Mouse (Mus musculus) telencephalon, adult 2 months (tissue): ENCODE measurements around the gene Iqsec1.

Experiments used
- DNase-seq: peaks from one replicate; pipeline ENCODE4 v3.0.0-alpha.2; 2011; ENCODE audit warnings: low read depth, low spot score

Gene Iqsec1

DNA sequence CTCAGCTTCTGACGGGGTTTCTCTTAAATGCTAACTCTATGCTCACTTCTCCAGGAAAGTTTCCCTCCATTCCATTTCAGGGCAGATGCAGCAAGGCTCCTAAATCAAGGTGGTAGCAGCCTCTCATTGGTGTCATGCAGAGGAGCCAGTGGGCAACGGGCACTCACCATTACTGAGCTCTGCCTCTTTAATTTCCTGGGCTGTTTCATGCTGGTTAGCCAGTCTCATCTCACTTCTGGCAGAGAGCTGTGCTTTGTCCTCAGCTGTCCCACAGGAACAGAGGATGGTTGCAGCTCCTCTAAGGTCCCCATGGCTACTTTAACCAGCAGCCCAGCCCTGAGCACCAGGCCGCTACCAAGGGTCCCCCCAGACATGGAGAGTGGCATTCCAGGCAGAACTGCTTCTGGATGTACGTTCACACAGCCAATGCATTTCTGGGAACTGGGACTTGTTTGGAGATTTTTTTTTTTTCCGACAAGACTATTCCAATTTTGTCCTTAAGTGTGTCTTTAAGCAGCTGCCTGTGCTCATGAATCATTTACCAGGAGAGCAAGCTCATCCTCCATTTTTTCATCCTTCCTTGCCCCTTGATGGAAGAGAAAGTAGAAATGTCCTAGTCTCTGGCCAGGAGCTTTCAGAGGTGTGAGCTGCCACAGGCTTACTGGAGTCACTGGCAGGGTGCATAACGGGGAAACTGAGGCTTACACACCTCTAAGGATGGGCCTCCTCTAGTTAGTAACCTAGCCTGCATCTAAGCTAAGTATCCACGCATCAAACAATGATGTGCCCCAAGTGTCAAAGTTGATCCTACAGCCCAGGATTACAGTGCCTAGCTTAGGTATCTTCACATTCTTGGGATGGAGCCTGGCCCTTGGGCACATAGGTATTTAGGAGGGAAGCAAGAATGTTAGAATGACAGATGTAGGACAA is 98.9 kb downstream of the Iqsec1 start:
- DNase-seq = no peak

GRCm38 (mm10) chr6:90887024-90887775 is 101.3 kb downstream of the Iqsec1 start:
- no peak for DNase-seq

DNA sequence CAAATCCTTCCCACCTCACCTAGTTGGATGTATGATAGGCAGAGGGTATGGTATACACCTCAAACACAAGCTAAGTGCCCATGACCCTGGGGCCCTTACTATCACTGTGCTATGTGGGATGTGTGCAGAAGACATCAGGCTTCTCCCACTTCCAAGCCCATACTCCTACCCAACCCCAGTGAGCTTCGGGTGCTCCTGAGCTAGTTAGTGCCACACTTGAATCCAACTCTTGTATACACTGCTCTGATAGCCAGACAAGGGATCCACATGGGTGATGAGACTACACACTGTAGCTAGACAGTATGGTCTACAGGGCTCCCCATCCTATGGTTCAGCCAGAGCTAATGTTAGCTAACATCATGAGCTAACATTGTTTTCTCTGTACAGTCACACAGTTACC is 102.9 kb downstream of the Iqsec1 start:
- no peak for DNase-seq

DNA sequence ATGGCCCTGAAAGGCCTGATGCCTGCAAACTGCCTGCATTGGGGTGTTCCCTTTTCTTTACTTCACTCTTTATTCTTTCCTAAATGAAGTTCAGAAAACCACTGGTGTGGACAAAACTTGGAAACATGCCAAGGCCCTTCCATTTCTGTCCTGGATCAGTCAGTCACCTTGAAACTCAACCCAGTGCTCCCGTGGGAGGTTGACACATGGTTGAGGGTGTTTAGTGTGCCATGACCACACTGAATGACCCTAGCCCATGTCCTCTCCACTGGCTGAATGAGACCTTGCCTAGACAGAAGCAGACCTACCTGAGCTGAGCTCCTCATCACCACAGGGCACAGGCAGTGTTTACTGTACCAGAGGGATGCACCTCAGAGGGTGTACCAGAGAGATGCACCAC is 103.9 kb downstream of the Iqsec1 start:
- no peak for DNase-seq

GRCm38 (mm10) chr6:90880975-90881374 is 107.5 kb downstream of the Iqsec1 start:
- DNase-seq = no peak

GRCm38 (mm10) chr6:90880404-90880803 is 108.1 kb downstream of the Iqsec1 start:
- no peak for DNase-seq

GRCm38 (mm10) chr6:90871581-90871980 is 116.9 kb downstream of the Iqsec1 start:
- DNase-seq = peak; percentile 79

DNA sequence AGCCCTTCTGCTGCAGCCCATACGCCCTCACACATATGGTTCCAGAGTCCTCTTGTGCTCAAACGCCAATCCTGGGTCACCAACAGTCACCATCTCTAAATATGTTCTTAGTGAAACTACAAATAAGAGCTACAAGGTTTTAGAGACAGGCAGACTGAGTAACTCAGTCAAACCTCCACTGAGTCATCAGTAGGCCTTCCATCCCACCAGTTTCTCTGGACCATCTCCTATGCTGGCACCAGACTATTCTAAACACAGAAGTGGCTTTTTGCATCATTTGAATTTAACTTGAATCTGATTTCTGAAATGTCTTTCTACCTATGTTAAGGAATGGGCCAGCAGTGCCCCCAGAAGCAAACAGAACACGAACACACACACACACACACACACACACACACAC is 120.5 kb downstream of the Iqsec1 start:
- DNase-seq = no peak

- DNase-seq = no peak
Observed at GRCm38 (mm10) chr6:90861370-90861769, 127.1 kb downstream of the Iqsec1 start.

- no peak for DNase-seq
Observed at GRCm38 (mm10) chr6:90857844-90858243, 130.6 kb downstream of the Iqsec1 start.

- DNase-seq = no peak
Observed at GRCm38 (mm10) chr6:90852360-90852759, 136.1 kb downstream of the Iqsec1 start.

- no peak for DNase-seq
Observed at GRCm38 (mm10) chr6:90848068-90848467, 140.4 kb downstream of the Iqsec1 start.

DNA sequence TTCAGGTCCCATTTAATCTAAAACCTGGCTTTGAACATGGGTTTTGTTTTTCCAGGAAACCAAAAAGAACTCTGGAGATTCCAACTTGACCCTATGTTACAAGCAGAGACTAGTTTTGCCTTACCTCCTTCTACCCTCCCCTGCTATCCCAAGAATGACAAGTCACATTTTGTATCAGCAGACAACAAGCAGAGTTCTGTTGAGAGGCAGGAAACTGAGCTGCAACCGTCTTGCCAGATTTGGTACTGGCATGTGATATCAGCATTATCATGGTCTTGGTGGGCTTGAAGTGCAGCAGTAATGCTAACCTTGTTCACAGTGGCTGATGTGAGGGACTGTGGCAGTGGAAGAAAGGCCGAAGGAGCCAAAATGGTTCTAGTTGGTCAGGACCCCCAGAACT is 141.0 kb downstream of the Iqsec1 start:
- DNase-seq = no peak

- DNase-seq = no peak
Observed at GRCm38 (mm10) chr6:90839972-90840371, 148.5 kb downstream of the Iqsec1 start.

GRCm38 (mm10) chr6:90836749-90837148 is 151.7 kb downstream of the Iqsec1 start:
- no peak for DNase-seq

DNA sequence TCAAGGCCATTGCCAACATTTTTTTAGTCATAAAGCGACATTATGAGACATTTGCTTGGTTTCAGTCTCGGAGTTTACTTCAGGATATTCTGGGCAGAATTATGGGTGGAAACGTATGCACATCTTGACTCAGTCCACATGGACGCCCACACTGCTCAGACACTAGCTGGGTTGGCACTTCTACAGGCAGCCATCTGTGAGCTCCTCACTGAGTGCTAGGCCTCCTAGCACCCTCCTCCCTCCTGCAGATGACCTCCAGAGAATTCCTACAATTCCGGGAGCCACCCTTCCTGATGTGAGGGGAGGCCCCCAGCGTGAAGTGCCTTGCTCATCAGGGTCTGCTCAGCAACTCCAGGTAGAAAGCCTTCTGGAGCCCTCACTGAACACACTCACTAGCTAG is 158.9 kb downstream of the Iqsec1 start:
- DNase-seq = peak; percentile 86

GRCm38 (mm10) chr6:90825063-90825462 is 163.4 kb downstream of the Iqsec1 start:
- no peak for DNase-seq

DNA sequence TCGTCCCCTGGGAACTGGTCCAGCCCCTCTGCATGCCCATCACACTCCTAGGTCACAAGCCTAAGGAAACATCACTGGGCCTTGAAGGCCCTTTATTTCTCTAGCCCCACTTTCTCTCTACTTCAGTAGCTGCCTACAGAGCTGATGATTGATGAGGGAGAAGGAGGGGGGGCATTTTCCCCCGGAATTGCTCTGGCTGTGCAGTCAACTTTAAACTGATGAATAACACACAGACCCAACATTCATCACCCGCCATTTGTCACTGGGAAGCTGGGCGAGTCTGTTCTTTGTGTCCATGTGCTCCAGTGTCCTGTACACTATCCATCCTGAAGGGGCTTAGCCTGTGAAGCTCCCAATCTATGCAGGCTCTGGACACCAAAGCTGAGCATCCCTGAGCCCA is 165.2 kb downstream of the Iqsec1 start:
- DNase-seq = no peak

DNA sequence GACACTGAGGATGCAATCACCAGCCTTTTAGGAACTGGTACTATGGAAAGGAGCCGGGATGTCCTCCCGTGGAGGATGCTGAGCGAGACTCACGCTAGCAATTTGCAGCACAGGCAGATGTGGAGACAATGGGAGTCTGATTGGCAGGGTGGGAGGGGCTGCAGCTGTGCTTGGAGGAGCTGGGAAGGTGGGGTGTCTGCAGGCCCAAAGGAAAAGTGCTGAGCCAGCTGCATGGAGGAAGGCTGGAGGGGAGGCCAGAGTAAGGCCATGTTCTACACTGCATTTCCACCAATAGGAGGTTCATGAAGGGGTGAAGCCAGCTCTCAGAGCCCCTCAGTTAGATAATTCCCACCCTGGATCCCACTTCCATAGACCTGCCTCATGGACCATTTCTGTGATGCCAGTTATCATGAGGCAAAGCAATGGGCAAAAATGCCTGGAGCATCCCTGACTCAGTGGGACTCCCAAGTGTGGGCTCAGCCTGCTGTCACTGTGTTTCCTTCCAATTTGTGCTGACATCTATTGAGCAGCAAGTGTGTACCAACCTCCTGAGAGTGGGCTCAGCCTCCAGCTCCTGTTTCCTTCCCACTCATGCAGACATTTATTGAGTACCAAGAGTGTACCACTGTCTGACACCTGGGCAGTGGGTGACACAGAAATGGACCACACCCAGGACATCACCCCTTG is 166.4 kb downstream of the Iqsec1 start:
- no peak for DNase-seq

DNA sequence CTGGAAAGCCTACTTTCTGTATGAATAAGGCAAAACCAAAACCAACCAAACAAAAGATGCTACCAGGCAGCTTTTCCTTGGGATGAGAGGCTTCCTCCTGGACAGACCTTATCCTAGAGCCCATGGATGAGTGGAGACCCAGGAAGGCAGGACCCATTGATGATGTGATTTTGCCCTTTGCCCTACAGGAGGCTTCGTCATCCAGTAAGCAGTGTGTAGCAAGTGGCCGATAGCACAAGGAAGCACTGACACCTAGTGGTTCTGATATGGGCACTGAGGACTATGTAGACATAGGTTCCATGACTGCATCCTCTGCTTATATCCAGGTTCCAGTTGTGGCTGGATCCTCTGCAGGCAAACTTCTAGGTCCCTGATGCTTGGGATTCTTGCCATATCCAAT is 168.6 kb downstream of the Iqsec1 start:
- DNase-seq = no peak

GRCm38 (mm10) chr6:90818956-90819355 is 169.5 kb downstream of the Iqsec1 start:
- peak; percentile 67 for DNase-seq

DNA sequence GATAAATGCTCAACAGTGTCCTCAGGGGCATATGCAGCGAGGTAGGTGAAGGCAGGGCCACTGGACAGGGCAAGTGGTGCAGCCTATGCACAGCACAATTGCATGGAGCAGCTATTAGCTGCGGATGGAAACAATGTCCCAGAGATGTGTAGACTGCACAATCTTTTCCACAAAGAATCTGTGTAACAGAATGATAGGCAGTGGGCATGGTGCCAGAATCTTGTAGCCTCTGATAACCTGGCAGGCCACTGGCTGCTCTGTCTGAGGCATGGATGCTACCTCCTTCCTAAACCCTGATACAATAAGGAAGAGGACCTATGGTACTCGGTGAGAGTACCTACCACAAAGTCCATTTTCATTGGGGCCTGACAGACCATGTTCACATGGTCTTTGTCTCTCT is 171.9 kb downstream of the Iqsec1 start:
- DNase-seq = no peak
